Mouse (Mus musculus) megakaryocyte, adult 5-6 weeks (primary cell): Measurements from ENCODE around the gene Surf1. TPM values are rescaled to one million over a fixed set of nuclear protein-coding genes. Genes with fewer than 3 reads are reported as not detected.
A peak's percentile ranks its signal among the peaks of the same experiment; 100 is the strongest.

Experiments used
- ATAC-seq: 2 replicates; pipeline ENCODE4 v1.8.0; 2016; ENCODE audit warnings: mild to moderate bottlenecking, inconsistent platforms; ENCODE audit not compliant: poor library complexity, severe bottlenecking
- total RNA-seq, 2 experiments: library from RNA; stranded (forward) in 1 of 2; stranded (reverse) in 1 of 2; fragments of 153-499, 151-499 nt in 1 of 2; fragments of 221-1000, 200-1000 nt in 1 of 2; gene quantifications; 2 replicates each; pipeline versions ENCODE4 v1.2.3 to v1.2.4; 2015 to 2017

Gene Surf1
- total RNA-seq, 2 experiments from 2014 or later = 77.4 to 106 TPM

DNA sequence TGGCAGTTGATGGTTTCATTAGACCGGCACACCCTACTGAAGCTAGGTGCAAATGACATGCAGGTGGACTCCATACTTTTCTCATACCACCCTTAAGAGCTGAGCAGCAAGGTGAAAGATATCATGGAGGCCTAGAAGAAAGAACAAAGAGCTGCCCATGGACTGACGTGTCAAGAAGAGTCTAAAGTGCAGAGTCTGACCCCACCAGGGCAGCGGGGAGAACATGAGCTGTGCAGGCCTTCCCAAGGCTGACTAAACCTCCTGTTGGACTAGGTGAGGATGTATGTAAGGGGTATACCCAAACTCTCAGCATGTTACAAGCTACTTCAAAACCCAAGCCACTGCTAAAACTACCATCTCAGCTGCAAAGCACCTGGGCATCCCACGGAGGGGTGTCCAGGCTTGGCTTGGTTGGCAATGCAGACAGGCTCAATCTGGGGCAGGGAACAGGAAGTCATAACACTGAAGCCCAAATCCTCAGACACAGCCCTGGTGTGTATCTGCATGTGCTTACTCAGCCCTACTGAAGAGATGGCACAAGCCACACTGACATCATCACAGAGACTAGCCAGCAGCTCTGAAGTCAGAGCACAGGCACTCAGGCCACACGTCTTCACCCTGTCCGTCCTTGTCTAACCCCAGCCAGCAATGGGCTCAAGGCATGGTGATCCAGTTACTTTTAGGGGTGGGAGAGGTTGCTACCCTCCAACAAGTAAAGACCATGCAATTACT, 11.6 kb upstream of the Surf1 start:
- ATAC-seq = no peak

DNA sequence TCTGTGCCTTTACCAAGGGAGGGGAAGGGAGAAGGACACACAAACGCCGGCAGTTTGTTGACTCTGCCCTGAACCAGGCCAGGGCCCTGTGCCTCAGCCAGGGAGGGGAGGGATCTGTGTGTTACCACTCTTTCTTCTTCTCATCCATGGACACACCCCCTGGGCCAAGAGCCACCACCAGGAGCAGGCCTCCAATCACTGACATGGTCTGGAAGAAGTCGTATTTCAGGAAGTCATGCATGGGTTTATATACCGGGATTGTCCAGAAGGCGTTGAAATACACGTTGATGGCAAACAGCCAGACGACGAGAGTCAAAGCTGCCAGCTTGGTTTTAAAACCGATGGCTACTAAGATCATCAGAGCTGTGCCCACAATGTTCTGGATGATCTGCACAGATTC, 5.5 kb upstream of the Surf1 start:
- no peak for ATAC-seq

DNA sequence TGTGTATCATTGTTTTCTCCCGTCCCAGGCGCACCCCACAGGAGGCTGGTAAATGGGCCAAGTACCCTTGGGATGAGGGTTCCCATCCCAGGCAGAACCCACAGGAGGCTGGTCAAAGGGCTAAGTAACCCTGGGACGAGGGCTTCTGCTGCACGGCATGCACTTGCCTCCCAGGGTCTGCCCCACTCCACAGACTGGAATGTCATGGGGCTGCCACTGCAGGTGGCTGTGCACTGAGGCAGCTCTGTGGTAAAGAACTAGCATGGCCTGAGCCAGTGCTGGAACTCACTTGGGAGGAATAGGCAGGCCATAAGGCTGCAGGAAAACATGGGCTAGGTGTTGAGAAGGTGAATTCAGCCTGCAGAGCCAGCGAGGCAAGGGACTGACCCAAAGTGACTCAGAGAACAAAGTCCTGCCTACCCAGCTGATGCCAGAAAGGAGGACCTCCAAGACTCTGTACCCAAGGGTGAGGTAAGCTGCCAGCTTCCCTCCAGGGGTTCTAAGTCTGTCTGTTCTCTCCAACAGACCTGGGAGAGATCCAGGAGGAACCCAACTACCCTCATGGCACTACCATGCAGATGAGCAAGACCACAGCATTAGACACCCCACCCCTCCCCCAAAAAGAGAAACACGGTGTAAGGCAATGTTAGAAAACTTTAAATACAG, 4.0 kb upstream of the Surf1 start:
- no peak for ATAC-seq

DNA sequence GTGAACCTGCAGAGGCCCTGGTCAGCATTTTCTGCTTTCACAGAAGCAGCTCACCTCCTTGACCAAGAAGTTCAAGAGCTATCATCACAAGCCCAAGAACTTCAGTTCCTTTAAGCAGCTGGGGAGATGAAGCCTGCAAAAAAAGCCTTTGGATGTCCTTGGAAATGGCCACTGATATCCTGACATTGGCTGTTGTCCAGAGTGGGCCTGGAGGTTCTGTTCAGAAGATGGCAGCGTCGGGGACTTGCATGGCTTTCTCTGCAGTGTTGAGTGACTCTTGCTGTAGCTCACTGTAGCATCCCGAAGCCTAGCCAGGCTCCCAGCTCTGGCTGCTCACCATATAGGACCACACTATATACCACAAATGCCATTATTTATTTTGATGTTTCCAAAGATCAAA, 3.4 kb upstream of the Surf1 start:
- ATAC-seq = no peak

DNA sequence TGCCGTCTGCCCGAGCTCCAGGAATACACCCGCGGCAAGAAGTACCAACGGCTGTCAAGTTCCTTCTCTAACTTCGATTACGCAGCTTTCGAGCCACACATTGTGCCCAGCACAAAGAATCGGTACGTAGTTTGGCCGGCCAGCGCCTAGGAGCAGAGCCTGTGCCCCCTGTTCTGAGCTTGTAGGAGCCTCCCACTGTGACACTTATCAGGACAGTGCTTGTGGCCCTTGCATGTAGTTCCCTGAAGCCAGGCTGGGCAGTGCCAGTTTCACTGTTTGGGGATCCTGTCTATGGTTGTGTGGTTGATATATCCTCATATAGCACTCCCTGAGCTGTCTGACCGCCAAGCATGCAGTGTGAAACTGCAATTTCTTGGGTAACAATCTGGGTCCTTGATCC, 408 bp upstream of the Surf1 start:
- peak; percentile 32 for ATAC-seq

DNA sequence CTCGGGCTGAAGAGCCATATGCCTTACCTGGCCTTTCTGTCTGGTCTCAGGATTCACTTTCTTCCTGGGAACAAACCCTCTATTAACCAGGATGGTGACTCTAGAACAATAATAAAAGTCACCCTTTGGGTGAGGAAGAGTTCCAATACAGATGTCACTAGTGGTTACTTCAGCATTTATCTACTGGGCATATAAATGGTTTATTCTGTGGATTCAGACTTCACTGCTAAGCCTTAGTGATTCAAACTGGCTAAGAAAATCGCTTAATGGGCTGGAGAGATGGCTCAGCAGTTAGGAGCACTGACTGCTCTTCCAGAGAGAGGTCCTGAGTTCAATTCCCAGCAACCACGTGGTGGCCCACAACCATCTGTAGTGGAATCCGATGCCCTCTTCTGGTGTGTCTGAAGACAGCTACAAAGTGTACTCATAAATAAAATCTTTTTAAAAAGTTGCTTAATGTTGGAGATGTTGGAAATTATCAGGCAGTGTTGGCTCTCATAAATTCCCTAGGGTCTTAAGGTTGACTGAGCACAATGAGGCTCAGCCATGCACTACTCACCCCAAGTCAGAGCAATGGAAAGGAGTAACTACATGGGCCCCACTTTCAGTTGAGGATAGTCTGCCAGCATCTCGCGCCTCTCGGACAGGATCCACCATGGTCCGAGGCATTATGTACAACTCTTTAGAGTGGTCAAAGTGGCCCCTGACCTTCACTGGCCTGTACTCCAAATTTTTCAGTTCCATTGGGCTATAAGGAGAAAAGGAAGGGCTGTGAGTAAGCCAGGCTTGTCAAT, 2.0 kb downstream of the Surf1 start:
- no peak for ATAC-seq

DNA sequence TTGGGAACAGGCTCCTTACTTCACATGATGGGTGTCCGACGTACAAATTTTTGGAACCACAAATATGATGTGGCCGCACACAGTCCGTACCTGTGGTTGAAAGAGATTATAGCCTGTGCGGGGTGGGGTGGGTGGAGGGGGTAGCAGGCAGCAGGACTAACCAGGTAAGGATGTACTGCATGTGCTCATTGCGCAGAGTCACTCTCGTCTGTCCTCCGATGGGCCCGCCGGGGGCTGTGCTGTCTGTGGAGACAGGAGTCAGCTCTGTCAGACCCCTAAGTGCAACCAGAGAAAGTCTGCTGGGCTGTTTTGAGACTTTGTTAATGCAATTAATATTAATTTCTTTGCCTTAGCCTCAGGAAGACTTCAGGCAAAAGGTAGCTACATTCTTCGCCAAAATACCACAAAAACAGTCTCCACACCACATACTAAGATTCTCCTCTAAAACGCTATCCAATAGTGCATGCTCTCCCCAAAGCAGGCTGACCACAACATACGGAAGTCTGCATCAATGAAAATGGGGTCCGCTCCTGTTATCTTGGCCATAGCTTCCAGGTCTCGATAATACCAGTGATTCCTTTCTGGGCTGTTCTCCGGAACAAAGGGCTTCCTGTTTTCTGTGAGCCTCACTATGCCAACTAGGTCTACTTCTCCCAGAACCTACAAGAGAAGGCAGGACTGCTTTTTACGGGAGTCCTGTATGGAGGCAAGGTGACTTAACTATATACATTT, 2.7 kb downstream of the Surf1 start:
- no peak for ATAC-seq

DNA sequence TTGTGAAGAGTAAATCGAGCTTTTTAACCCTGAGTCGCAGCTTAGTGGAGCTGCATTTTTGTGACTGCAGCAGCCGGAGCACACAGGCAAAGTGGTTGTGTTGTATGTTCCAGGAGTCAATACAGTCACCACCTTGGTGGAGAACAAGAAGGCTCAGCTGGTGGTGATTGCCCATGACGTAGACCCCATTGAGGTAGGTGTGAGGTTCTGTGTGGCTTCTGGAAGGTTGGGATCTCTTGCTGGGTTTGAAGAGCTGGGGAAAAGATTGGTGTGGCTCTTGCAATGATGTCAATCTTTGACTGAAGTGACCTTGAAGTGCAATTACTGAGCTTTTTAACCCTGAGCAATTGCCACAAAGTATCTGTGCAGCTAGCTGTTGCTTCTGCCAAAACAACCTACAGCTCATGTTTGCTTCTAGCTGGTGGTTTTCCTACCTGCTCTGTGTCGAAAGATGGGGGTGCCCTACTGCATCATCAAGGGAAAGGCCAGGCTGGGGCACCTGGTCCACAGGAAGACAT, 4.0 kb downstream of the Surf1 start:
- no peak for ATAC-seq

DNA sequence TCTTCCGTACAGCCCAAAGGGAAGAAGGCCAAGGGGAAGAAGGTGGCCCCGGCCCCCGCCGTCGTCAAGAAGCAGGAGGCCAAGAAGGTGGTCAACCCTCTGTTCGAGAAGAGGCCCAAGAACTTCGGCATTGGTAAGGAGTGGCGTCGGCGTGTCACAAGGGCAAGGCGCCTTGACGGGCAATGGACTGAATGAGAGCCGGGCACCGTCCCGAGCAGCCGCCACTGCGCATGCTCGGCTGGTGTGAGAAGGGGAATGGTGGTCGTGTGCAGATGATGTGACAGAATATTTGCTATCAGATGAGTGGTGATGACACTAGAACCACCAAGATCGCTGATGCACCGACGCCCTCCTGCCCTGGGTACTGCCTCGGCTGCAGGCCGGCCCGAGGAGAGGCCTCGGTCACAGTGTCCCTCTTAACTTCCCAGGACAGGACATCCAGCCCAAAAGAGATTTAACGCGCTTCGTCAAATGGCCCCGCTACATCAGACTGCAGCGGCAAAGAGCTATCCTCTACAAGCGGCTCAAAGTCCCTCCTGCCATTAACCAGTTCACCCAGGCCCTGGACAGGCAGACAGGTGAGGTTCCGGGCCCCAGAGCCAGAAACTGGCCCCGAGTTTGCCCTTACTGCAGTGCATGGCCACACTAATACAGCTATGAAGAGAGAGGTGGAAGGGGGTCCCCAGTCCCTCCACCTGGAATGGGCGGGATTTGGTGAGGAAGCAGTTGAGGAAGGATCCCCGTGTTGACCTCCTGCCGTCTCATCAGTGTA, 5.2 kb downstream of the Surf1 start:
- ATAC-seq = peak; percentile 9; the same call in 1 of the 2 replicates

DNA sequence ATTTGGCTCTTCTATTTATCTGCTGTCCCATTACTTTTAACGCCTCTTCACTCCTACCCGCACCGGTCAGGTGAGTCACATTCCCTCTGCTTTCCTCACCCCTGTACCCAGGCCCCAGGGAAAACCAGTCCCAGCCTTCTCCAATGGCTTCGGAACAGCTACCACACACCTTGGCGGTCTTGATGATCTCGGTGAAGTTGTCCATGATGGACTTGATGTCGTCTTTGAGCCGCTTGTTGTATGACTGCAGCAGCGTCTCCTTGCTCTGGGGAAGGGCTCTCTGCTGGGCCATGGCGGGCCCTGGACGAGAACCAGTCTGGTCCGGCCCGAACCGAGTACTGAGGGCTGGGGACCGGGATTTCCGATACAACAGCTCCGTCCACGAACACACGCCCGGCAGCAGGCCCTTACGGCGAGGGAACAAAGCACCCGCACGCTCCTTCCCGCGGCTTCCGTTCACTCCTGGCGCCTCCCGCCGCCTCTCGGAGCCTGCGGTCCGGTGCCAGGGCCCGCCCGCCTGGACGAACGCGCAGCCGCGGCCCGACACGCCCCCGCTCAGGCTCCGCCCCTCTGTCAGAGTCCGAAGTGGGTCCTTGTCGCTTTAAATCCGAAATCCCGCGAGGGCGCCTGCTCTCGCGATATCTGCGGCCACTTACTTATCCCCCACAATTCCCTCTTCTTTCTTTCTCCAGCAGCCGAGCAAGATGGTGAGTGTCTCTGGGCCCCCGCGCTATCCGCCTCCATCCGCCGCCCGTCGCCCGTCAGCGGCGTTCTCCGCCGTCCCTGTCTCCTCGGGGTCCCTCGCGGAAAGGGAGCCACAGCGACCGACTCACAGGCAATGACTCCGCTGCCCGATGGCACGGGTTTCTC, 6.0 kb downstream of the Surf1 start, which contains the start of the genes Med22 and Rpl7a:
Med22 (minus strand) TSS at position 554 of the 870 bp plus-strand sequence.
Rpl7a (plus strand) TSS at position 641 of the 870 bp plus-strand sequence.
- ATAC-seq = peak; percentile 90

DNA sequence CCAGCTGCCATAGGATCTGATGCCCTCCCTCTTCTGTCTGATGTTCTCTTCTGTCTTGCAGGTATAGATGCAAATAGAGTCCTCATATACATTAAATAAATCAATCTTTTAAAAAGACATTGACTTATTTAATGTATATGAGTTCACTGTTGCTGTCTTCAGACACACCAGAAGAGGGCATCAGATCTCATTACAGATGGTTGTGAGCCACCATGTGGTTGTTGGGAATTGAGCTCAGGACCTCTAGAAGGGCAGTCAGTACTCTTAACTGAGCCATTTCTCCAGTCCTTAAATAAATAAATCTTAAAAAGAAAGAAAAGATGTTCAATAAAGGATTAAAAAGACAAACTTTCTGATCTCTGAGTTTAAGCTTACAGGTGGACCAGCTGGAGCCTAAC, 6.9 kb downstream of the Surf1 start:
- no peak for ATAC-seq

DNA sequence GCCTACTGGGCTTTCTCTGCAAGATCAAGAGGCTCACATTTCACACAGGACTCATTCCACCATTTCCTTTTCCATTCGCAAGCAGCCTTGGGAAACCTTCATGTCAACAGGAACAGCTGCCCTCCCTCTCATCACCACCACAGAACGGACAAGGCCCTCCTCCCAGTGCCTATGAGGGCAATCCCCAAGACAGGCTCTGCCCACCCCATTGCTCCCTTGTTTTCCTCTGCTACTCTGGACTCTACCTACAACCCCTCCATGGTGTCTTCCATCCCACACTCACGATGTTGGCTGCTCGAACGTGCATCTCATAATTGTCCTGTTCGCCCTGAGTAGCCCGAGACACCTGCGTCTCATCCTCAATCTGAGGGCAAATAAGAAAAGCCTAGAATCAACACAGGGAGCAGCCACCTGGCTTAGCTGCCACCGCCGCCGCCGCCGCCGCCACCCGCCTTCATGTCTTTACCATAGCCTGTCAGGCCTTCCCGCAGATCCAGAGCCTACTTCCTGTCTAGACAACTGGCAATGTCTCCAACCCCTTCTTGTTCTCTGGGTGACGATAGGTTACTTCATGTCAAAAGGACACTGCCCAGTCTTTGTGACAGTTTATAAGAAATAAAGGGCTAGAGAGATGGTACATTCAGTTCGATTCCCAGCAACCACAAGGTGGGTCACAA, 7.5 kb downstream of the Surf1 start:
- ATAC-seq = no peak

DNA sequence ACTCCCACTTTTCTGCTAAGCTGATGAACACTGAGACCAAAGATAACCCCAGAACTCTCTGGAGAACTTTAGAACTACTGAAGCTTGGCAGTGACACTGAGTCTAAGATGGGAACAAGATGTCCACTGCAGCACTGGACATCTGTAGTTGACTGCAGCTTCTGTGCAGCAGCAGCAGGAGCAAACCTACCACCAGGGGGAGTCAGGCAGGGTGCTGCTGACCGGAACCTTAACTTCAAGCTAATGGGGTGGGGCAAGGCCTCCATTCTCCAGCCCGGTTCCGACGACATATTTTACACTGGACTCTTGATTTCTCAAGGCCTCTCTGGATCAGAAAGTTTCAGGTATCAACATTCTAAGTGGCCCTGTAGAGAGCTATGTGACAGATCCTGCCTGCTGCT, 9.2 kb downstream of the Surf1 start:
- 0 out of 2 replicates have a peak, but pooled peaks have one; percentile 23 for ATAC-seq

DNA sequence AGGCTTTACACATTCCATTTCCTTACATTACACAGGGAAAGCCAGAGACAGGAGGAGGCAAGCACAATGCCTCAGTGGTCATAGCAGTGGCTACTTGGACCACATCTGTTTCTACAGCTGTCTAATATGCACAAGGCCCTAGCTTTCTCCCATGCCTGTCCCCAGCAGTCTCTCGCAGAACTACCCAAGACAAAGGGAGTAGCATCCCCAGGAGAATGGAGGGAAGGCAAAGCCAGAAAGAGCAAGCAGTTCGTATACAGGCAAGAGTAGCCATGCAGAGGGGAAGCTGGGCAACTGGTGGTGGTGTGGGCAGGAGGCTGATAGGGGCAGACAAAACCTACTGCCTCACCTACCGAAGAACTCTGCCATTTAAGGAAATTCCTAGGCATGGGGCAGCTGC, 9.9 kb downstream of the Surf1 start:
- no peak for ATAC-seq

DNA sequence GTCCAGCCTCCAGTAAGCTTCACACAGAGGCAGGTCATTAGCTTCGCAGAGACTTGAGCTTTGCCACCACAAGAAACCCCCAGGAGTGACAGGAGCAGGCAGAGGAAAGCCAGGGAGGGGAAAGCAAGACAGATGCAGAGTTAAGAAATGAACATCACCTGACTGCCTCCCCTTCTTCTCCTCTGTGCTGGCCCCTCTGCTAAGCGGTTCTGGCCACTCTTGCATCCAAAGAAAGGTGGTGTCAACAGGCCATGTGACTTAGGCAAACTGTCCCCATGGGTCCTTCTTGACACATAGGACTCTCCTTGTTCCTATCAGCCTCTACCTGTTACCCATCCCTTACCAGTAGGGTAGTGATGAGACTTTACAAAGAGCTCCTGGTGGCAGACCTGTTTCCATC, 10.4 kb downstream of the Surf1 start:
- ATAC-seq = no peak

DNA sequence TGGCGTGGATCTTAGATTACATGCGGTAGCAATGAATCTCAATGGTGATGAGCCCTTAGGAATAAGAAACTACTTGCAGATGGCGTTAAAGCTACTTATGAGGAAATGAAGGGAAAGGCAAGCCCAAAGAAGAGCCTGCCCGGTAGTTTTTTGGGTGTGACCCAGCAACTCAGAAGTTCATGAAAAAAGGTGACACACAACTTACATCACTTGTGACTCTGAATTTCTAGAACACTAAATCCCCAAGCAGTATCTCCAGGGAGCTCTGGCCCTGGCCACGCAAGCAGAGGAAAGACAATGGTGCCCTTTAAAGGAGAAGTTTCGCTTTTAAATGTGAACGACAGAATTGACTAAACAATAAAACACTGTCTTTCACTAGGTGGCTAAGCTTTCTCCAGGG, 13.0 kb downstream of the Surf1 start:
- no peak for ATAC-seq

DNA sequence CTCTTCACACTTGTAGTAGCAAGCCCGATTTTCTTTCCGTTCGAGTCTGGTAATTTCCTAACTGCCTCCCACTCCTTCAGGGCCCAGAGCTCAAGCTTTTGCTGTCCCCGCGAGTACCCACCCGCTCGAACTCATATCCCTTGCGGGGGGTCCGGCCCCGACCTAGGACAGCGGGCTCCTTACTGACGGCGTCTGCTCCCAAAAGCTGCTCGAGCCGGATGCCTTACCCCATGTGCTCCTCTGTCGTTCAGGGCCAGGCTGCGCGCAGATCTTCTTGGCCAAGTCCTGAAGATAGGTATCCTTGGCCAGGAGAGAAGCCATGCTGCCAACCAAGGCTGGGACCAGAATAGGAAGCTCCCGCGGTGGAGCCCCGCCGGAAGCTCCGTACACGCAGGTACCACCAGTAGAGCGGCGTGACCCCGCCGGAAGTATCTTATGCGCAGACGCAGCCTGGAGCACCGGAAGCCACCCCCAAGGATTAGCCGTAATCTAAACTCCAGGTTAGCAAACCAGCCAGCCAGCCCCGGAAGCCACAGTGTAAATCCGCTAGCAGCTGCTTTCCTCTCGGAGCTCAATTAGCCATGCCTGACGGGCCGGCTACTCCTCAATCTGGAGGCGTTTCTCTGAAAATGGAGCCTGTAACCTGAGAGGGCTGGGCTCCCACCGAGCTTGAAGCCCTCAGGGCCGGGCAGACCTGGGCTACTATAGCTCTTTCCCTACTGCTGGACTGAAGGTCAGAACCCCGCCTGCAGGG, 13.7 kb downstream of the Surf1 start, which contains the start of gene Surf6:
Surf6 (minus strand) TSS at position 413 of the 754 bp plus-strand sequence.
- peak; percentile 90 for ATAC-seq
